Mouse (Mus musculus): ENCODE measurements around the gene Minpp1. TPM values are rescaled to one million over a fixed set of nuclear protein-coding genes. Genes with fewer than 3 reads are reported as not detected.

The Minpp1 gene
- total and polyA plus RNA-seq, 3 experiments = 62.6 to 197 (median 68.8) TPM

DNA sequence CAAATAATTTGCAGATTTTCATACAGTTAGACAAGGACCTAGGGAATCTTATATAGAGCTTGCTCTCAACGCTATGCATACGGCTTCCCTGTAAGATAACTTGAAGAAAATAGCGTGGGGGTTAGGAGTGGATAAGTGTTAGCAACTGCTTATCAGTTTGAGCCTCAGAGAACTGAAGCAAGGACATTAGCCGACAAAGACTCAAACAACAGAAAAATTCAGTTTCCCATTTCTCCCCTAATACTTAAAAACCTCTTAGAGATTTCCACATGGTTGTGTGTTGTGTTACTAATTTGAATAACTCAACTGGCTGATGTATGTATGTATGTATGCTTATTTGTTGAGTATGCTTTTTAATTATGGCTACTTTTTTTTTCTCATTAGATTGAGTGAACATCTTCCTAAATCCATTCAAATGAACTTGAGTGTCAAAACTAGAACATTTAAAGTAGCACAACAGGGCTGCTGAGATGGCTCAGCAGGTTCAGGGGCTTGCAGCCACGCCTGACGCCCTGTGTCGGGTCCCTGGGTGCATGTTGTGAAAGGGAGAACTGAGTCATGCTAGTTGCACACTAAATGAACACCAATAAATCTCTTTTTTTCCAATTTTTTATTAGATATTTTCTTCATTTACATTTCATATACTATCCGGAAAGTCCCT, 2.2 kb downstream of the Minpp1 start:
- Histone ChIP-seq H3K27me3 (ENCODE audit: insufficient read depth, low read length) (no peaks in the 10 kb centered on the region), H3K4me1 (ENCODE audit: insufficient read depth, low read depth, low read length) (peaks cover 29% of the 10 kb centered on the region), H3K9me3 (replicated peaks) (no peaks in the 10 kb centered on the region), H3K4me3 (ENCODE audit: low read depth, low read length) (peak overlapping the region; percentile 87), H3K36me3 (replicated peaks) (peaks cover 26% of the 10 kb centered on the region)
- DNase-seq (ENCODE audit: low spot score) (no peak), ATAC-seq (ENCODE audit: extremely low read depth, insufficient number of reproducible peaks, low FRiP score, poor library complexity, severe bottlenecking) (no peak)
- TF ChIP-seq GATA1 (IDR thresholded peaks at IDR 0.05; ENCODE audit: borderline replicate concordance, low read length) = no peak
- TF ChIP-seq TAL1 (conservative IDR thresholded peaks at IDR 0.05; ENCODE audit: low read depth, low read length) = no peak
- no peak for TF ChIP-seq POLR2AphosphoS5 (IDR thresholded peaks at IDR 0.05; ENCODE audit: insufficient replicate concordance, low read depth, low read length)
- no peak for TF ChIP-seq GATA2 (IDR thresholded peaks at IDR 0.05; ENCODE audit: borderline replicate concordance, low read depth, low read length)

DNA sequence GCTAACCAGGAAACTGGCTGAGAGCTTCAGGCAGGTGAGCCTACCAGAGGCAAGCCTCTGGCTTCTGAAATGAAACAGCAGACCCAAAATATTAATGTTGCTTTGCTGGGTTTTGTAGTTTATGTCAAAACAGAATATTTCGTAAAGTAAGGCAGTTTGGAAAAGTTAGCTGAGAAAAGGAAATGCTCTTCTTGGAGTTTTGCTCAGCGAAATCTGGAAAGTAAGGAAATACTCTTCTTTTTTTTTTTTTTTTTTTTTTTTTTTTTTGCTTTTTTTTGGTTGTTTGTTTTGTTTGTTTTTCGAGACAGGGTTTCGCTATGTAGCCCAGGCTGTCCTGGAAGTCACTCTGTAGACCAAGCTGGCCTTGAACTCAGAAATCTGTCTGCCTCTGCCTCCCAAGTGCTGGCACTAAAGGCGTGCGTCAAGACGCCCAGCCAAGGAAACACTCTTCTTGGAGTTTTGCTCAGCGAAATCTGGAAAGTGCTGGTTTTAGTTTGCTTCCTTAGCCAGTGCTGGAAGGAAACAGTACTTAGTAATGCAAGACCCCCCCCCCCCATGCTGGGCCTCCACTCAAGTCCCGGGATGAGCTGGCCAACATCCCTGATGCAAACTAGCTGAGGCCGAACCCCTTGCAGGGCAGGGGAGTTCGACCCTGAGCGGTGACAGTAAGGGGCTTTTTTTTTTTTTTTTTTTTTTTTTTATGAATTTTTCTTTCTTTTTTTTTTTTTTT, 3.8 kb downstream of the Minpp1 start:
- no peak for TF ChIP-seq CTCF (IDR thresholded peaks at IDR 0.05; ENCODE audit: low read depth, low read length)
- no peak for TF ChIP-seq GATA1 (IDR thresholded peaks at IDR 0.05; ENCODE audit: borderline replicate concordance, low read length)
- TF ChIP-seq GATA2 (IDR thresholded peaks at IDR 0.05; ENCODE audit: borderline replicate concordance, low read depth, low read length) = no peak
- no peak for TF ChIP-seq POLR2AphosphoS5 (IDR thresholded peaks at IDR 0.05; ENCODE audit: insufficient replicate concordance, low read depth, low read length)
- TF ChIP-seq TAL1 (conservative IDR thresholded peaks at IDR 0.05; ENCODE audit: low read depth, low read length) = no peak
- Histone ChIP-seq H3K27me3 (ENCODE audit: insufficient read depth, low read length) (no peaks in the 10 kb centered on the region), H3K9me3 (replicated peaks) (no peaks in the 10 kb centered on the region), H3K4me1 (ENCODE audit: insufficient read depth, low read depth, low read length) (peaks cover 34% of the 10 kb centered on the region), H3K36me3 (replicated peaks) (peaks cover 42% of the 10 kb centered on the region), H3K4me3 (ENCODE audit: low read depth, low read length) (peak overlapping the region; percentile 59; the same call in 1 of the 2 replicates)
- DNase-seq (ENCODE audit: low spot score) = no peak
- ATAC-seq (ENCODE audit: extremely low read depth, insufficient number of reproducible peaks, low FRiP score, poor library complexity, severe bottlenecking) = no peak

DNA sequence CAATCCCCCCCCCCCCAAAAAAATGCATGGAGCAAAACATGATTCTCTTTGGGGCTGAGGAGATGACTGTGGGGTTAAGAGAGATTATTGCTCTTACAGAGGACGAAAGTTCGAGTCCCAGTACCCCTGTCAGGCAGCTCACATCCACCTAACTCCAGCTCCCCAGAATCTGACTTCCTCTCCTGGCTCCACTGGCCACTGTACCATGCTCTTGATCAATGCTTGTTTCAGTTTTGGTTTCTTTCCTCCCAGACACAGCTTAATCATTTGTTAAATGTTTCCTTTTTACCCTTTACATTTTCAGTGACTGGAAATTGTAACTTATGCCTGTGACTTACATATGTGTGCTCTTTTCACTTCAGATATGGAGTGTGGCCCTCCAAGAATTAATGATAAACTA, 5.4 kb downstream of the Minpp1 start:
- Histone ChIP-seq H3K36me3 (replicated peaks) (peaks cover 59% of the 10 kb centered on the region), H3K4me1 (ENCODE audit: insufficient read depth, low read depth, low read length) (peaks cover 44% of the 10 kb centered on the region), H3K4me3 (ENCODE audit: low read depth, low read length) (peak overlapping the region; percentile 51; the same call in 1 of the 2 replicates), H3K9me3 (replicated peaks) (no peaks in the 10 kb centered on the region), H3K27me3 (ENCODE audit: insufficient read depth, low read length) (no peaks in the 10 kb centered on the region)
- ATAC-seq (ENCODE audit: extremely low read depth, insufficient number of reproducible peaks, low FRiP score, poor library complexity, severe bottlenecking) = no peak
- DNase-seq (ENCODE audit: low spot score) = no peak
- TF ChIP-seq POLR2AphosphoS5 (IDR thresholded peaks at IDR 0.05; ENCODE audit: insufficient replicate concordance, low read depth, low read length) = no peak
- no peak for TF ChIP-seq GATA1 (IDR thresholded peaks at IDR 0.05; ENCODE audit: borderline replicate concordance, low read length)
- TF ChIP-seq TAL1 (conservative IDR thresholded peaks at IDR 0.05; ENCODE audit: low read depth, low read length) = no peak

DNA sequence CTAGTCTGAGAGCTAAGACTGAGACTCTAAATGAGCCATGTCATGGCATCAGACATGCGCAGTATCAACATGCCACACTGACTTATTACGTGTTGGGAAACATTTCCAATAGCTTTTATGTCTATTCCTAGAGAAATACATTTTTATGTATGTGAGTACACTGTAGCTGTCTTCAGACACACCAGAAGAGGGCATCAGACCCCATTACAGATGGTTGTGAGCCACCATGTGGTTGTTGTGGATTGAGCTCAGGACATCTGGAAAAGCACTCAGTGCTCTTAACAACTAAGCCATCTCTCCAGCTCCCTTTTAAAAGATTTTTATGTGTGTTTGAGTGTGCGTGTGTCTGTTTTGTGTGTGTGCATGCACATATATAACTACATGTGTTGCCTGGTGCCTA, 6.8 kb downstream of the Minpp1 start:
- Histone ChIP-seq H3K9me3 (replicated peaks) (no peaks in the 10 kb centered on the region), H3K4me3 (ENCODE audit: low read depth, low read length) (no peak overlapping the region), H3K27me3 (ENCODE audit: insufficient read depth, low read length) (no peaks in the 10 kb centered on the region), H3K4me1 (ENCODE audit: insufficient read depth, low read depth, low read length) (peaks cover 54% of the 10 kb centered on the region), H3K36me3 (replicated peaks) (peaks cover 69% of the 10 kb centered on the region)
- TF ChIP-seq CTCF (IDR thresholded peaks at IDR 0.05; ENCODE audit: low read depth, low read length) (no peak), GATA1 (IDR thresholded peaks at IDR 0.05; ENCODE audit: borderline replicate concordance, low read length) (no peak), POLR2AphosphoS5 (IDR thresholded peaks at IDR 0.05; ENCODE audit: insufficient replicate concordance, low read depth, low read length) (no peak), GATA2 (IDR thresholded peaks at IDR 0.05; ENCODE audit: borderline replicate concordance, low read depth, low read length) (no peak), TAL1 (conservative IDR thresholded peaks at IDR 0.05; ENCODE audit: low read depth, low read length) (no peak)
- no peak for ATAC-seq (ENCODE audit: extremely low read depth, insufficient number of reproducible peaks, low FRiP score, poor library complexity, severe bottlenecking)
- DNase-seq (ENCODE audit: low spot score) = no peak

DNA sequence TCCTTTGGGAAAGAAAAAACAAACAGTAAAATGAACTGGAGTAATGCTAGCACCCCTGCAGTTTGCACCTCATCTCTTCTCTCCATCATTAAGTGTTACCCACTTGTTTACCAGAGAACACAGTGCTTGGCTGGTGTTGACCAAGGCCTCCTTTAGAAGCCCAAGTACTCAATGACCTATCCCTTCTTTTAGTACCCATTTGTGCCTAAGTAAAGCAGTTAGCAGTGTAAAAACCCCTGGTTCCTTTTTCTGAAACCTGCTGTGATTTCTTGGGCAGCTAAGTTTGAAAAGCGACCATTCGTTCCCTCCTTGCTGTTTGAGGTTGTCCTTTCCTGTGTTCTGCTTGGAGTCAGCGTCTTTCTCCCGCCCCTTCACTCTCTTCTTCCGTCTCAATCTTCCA, 7.4 kb downstream of the Minpp1 start:
- DNase-seq (ENCODE audit: low spot score) = no peak
- peaks cover 59% of the 10 kb centered on the region for H3K4me1 ChIP-seq (ENCODE audit: insufficient read depth, low read depth, low read length)
- H3K4me3 ChIP-seq (ENCODE audit: low read depth, low read length) = no peak overlapping the region
- H3K9me3 ChIP-seq (replicated peaks) = no peaks in the 10 kb centered on the region
- TF ChIP-seq GATA1 (IDR thresholded peaks at IDR 0.05; ENCODE audit: borderline replicate concordance, low read length) (no peak), TAL1 (conservative IDR thresholded peaks at IDR 0.05; ENCODE audit: low read depth, low read length) (no peak), POLR2AphosphoS5 (IDR thresholded peaks at IDR 0.05; ENCODE audit: insufficient replicate concordance, low read depth, low read length) (no peak), CTCF (IDR thresholded peaks at IDR 0.05; ENCODE audit: low read depth, low read length) (no peak), GATA2 (IDR thresholded peaks at IDR 0.05; ENCODE audit: borderline replicate concordance, low read depth, low read length) (no peak)
- no peak for ATAC-seq (ENCODE audit: extremely low read depth, insufficient number of reproducible peaks, low FRiP score, poor library complexity, severe bottlenecking)
- H3K36me3 ChIP-seq (replicated peaks) = peaks cover 73% of the 10 kb centered on the region
- H3K27me3 ChIP-seq (ENCODE audit: insufficient read depth, low read length) = no peaks in the 10 kb centered on the region

DNA sequence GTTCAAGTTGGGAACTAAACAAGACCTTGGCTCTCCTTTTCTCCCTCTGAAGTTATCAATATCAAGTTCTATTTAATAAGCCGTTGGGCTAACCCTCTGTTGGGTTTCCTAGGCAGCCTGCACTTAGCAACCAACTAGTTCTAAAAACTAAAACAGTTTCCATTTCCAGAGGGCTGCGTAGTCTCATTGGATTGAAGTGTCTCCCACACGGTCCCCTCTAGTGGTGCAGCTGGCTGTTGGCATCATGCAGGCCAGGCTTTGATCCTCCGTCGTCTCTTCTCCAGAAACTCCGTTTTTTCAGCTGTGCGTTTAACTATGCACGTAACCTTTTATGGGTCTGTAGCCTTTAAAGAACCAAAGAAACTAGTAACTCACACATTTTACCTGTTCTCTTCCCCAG, 7.9 kb downstream of the Minpp1 start:
- DNase-seq (ENCODE audit: low spot score) = no peak
- Histone ChIP-seq H3K27me3 (ENCODE audit: insufficient read depth, low read length) (no peaks in the 10 kb centered on the region), H3K4me3 (ENCODE audit: low read depth, low read length) (no peak overlapping the region), H3K9me3 (replicated peaks) (no peaks in the 10 kb centered on the region), H3K36me3 (replicated peaks) (peaks cover 76% of the 10 kb centered on the region), H3K4me1 (ENCODE audit: insufficient read depth, low read depth, low read length) (peaks cover 61% of the 10 kb centered on the region)
- no peak for ATAC-seq (ENCODE audit: extremely low read depth, insufficient number of reproducible peaks, low FRiP score, poor library complexity, severe bottlenecking)
- TF ChIP-seq GATA1 (IDR thresholded peaks at IDR 0.05; ENCODE audit: borderline replicate concordance, low read length) (no peak), TAL1 (conservative IDR thresholded peaks at IDR 0.05; ENCODE audit: low read depth, low read length) (no peak), GATA2 (IDR thresholded peaks at IDR 0.05; ENCODE audit: borderline replicate concordance, low read depth, low read length) (no peak), POLR2AphosphoS5 (IDR thresholded peaks at IDR 0.05; ENCODE audit: insufficient replicate concordance, low read depth, low read length) (no peak), CTCF (IDR thresholded peaks at IDR 0.05; ENCODE audit: low read depth, low read length) (no peak)

Measured in G1E (cell line).